Mouse (Mus musculus): Measurements from ENCODE around the gene Zbed4.
"Not testable (repeated sequence)": the region's sequence is repeated elsewhere in the genome, so short reads cannot be mapped to it uniquely, and the experiment has no call there.

DNA sequence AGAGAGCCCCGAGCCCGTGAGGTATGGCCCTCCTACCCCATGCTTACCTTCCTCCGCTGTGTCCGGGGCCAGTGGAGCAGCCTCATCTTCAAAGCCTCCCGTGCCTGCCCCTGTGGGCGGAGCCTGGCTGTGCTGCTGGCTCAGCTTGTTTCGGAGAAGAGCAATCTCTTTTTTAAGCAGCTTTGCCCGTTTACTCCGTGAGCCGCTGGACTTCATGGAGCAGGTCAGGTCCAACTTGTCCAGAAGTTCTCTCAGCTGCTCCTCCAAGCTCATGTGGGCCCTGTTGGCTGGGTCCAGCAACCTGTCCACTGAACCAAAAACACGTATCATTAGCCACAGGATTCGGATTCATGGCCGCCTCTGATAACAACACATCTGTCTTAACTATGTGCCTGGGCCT is 44.5 kb upstream of the Zbed4 start:
- not testable (repeated sequence) for TF ChIP-seq POLR2A (IDR thresholded peaks at IDR 0.05; ENCODE audit: borderline replicate concordance, extremely low read depth, insufficient read depth, insufficient read length, poor library complexity, severe bottlenecking); CTCF (IDR thresholded peaks at IDR 0.05; ENCODE audit: borderline replicate concordance, extremely low read depth, insufficient read depth, insufficient read length)

All from brain, embryonic 14.5 days (tissue).